Mouse (Mus musculus) lung, postnatal 36 days (tissue): ENCODE results near the gene Rb1.

Experiments
- DNase-seq: peaks from one replicate; pipeline ENCODE4 v3.0.0; 2022; ENCODE audit warnings: mixed read lengths

The Rb1 gene

GRCm38 (mm10) chr14:73325456-73326381, at the start of gene Rb1:
TSS of gene Rb1 (minus strand) at chr14:73325822.
- peak; percentile 90 for DNase-seq

DNA sequence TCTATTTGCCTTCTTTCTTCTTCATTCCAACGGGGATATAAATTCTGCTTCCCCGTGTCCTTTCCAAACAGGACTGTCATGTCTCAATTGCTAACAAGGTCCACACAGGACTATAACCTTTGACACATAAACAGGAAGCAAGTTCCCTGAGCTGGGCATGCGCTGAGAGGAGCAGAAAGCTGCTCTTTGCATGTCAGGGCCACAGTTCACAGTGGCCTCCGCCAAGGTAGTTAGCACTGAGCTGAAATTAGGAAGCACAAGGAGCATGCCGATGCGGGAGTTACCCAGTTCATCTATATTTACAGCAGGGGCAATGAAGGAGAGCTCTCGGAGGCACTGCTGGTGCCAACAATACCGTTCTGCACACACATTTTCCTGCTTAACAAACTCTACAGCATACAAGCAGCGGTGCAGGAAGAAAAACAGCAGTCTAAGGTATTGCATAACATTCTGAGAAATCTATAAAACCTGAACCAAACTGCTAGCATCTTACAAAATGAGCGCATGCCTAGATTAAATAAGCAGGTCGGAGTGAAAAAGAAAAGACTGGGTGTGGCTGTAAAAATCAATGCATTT, 48.8 kb upstream of the Rb1 start:
- peak; percentile 48 for DNase-seq

DNA sequence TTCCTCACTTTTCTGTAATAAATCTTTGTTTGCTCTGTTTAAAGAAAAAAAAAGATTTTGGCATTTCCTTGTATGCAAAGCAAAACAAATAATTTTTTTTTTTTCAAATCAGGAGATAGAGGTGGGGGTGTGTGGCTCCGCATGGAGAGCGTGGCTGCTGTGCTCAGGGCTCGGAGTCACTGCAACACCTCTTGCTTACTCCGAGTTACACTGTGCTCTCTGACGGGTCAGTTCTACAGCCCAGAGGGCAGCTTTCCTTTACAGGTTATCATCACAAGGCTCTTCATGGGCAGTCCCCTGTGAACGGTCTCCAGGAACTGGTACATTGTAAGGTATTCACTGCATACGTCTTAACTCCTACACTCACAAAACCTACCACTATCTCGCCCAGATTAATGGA, 48.0 kb upstream of the Rb1 start:
- DNase-seq: no peak

- no peak for DNase-seq
Measured at GRCm38 (mm10) chr14:73372990-73373389, 47.4 kb upstream of the Rb1 start.

- DNase-seq: no peak
Measured at GRCm38 (mm10) chr14:73371577-73371976, 46.0 kb upstream of the Rb1 start.

GRCm38 (mm10) chr14:73370695-73371372, 45.2 kb upstream of the Rb1 start:
- no peak for DNase-seq

- no peak for DNase-seq
Measured at GRCm38 (mm10) chr14:73370078-73370670, 44.6 kb upstream of the Rb1 start.

- DNase-seq: no peak
Measured at GRCm38 (mm10) chr14:73369634-73370033, 44.0 kb upstream of the Rb1 start.

- DNase-seq: no peak
Measured at GRCm38 (mm10) chr14:73368966-73369365, 43.3 kb upstream of the Rb1 start.

DNA sequence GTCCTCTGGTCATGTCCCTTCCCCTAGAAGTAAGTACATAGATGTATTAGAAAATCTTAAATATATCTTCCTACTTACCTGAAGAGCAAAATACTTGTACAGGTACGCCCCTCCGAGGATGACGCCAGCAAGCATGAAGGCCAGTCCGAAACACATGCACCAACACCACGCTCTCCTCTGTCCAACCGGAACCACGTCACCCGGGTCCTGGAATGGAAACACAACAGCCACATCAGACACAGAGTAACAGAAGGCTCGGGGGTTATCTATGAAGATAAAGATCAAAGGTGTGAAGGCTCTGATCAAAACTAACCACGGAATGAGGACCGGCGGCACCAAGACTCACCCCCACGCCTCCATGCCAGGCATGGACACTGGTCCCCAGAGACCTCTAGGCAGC, 42.6 kb upstream of the Rb1 start:
- DNase-seq: no peak

DNA sequence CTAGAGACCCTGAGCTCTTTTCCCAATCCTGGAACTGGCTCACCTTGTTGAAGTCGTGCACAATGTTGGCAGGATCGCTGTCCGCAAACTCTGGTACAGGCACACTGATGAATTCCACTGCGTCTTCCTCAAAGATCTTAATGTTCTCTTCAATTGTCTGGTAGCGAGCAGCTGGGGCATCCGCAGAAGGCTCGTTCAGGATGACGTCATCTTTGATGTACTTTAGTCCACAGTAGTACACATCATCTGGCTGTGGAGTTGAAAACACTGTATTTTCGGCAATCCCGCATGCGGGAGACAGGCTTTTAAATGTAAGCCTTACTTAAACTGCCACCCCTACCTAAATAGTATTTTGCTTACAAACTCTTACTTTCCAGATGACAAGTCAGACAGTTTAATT, 40.7 kb upstream of the Rb1 start:
- DNase-seq: no peak

GRCm38 (mm10) chr14:73363782-73364181, 38.2 kb upstream of the Rb1 start:
- no peak for DNase-seq

GRCm38 (mm10) chr14:73354700-73355099, 29.1 kb upstream of the Rb1 start:
- DNase-seq: no peak

- DNase-seq: no peak
Measured at GRCm38 (mm10) chr14:73351118-73351517, 25.5 kb upstream of the Rb1 start.

- DNase-seq: no peak
Measured at GRCm38 (mm10) chr14:73350029-73350428, 24.4 kb upstream of the Rb1 start.

- no peak for DNase-seq
Measured at GRCm38 (mm10) chr14:73349061-73349670, 23.5 kb upstream of the Rb1 start.

DNA sequence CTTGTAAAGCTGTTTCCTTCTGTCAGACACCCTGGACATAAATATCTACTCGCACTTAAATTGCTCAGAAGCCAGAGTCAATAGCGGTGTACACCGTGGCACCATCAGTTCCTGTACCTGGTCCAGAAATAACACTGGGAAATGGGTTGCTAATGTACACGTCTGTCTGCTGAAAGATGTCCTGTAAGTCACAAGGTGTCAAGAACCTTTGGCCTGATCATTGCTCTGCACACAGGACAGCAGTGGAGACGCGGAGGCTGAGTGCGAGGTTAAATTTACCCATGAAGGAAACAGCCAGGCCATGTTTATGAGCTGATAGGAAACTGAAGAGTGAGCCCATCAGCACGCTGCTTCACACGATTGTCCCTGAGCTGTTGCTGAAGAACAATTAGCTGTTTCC, 21.7 kb upstream of the Rb1 start:
- DNase-seq: no peak

DNA sequence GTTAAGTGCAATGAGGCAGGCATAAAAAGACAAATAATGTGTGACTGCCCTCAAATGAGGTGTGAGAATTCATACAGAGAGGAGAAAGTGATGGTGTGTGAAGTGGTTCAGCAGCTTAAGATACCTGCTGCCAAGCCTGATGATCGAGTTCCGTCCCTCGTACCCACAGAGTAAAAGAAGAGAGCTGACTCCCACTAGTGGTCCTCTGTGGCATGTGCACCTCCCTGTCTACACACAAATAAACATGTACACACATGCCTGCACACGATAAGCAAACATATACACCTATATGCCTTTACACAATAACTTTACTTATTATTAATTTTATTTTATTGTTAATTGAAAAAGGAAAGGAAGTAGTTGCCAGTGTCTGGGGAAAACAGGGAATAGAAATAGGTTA, 20.0 kb upstream of the Rb1 start:
- DNase-seq: no peak

GRCm38 (mm10) chr14:73340051-73340755, 14.6 kb upstream of the Rb1 start:
- DNase-seq: no peak

- no peak for DNase-seq
Measured at GRCm38 (mm10) chr14:73339615-73340014, 14.0 kb upstream of the Rb1 start.

DNA sequence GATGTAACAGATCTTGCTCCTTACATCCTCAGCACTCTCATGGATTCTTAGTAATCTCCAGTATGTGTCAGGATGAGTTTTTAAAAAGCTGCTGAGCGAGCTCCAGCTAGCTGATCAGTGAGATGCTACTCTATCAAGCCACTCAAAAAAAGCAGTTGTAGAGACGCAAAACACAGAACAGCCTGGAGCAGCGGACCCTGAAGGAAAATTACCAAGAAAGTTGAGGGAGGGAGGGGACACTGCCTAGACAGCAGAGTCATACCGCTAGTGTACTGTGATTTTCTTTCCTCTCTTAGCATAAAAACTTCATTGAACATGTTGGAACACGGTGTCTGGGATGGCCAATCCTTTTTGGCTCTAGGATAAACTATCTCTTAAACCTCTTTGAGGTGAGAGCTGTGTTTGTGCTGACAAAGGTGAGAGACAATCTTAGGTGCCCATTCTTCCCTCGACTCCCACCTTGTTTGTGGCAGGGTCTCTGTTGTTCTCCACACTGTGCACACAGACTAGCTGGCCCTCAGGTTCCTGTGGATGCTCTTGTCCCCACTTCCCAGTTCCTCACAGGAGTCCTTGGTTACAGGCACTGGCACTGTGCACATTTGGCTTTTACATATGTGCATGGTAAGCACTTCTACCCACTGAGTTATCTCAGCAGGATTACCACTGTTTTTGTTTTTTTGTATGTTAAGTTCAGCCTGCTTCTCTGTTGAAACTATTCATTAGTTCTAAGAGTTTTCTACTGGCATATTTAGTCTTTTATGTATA, 10.9 kb upstream of the Rb1 start:
- DNase-seq: no peak
